Mouse (Mus musculus): ENCODE measurements around the gene Gm3415.
"Not testable (repeated sequence)": the region's sequence is repeated elsewhere in the genome, so short reads cannot be mapped to it uniquely, and the experiment has no call there.

The Gm3415 gene

DNA sequence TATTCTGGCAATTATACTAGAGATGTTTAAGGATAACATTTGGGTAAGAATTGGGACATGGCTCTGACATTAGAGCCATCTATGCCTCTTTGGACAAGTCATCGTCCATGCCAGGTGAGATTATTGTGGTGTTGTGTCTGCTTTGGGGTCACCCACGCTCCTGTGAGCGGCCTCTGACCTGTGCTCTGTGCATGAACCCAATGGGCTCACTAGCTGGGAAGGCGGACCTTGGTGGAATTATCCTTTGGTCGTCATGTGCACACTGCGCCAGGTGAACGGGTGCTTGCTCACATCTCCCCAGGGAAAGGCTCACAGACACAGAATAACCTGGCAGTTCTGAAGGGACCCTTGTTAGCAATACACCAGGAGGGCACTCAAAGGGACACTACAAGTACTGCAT is 43.3 kb downstream of the Gm3415 start:
- not testable (repeated sequence) for DNase-seq (ENCODE audit: low spot score)

DNA sequence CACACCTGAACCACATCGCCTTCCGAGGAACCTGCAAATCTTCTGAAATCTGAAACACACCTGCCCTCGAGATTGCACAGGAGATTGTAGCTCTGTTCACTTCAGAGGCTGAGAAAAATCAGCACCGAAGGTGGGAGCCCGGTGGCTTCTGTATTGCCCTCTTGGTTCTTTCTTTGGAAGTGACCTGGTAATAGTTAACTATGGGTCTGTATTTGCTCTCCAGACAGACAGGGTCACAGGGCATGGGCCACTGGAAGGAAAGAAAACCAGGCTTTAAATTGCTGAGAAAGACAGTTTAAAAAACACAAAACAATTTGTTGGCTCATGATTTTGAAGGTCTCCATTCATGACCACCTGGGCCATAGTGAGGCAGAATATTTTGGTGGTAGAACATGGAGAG is 44.0 kb downstream of the Gm3415 start:
- DNase-seq (ENCODE audit: low spot score): no peak

DNA sequence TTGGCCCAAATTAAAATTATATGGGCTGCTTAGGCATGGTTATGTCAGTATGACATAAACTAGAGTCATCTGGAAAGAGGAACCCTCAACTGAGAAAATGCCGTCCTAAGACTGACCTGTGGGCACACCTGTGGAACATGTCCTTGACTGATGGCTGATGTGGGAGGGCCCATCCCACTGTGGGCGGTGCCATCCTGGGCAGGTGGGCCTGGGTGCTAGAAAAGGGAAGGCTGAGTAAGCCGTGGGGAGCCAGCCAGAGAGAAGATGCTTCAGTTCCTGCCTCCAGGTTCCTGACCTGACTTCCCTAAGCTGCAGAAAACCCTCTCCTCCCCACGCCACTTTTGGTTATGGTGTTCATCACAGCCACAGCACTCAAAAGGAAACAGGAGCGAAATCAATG is 50.3 kb downstream of the Gm3415 start:
- no peak for DNase-seq (ENCODE audit: low spot score)

DNA sequence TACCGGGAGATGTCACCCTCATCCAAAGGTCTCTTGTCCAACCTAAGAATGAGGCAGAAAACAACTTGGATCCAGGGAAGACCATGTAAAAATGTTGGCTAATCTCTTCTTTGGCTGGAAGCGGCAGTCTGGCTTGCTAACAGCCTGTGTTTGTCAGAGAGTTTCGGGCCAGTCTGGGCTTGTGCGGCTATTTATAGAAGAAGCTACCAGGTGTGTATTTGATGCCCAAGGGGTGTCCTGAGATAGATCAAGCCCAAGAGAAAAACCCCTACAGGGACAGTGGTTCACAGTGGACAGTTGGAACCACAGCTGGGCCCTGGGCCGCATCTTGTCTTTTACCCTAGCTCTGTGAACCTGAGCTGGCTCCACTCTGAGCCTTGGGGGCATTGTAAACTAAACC is 51.0 kb downstream of the Gm3415 start:
- DNase-seq (ENCODE audit: low spot score): no peak

DNA sequence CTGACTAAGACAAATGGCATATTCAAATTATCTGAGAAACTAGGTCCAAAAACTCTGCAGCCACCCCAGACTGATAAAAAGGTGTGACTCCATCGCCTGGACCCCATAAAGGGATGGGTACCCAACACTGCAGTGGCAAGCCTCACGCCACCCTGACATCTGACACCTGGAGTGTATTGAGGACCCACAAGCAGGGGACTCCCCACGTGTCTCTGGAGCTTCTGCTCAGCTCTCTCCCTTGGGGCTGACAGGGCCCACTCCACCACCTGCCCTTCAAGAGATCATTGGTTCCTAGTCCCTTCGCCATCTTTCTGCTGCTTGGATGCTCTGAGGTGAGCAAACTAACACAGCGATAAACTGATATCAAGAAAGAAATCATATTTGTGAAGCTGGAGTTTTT is 51.9 kb downstream of the Gm3415 start:
- DNase-seq (ENCODE audit: low spot score): no peak

Data from spleen, adult 12 weeks (tissue).